Mouse (Mus musculus): ENCODE measurements around the gene Lyar. TPM values are rescaled to one million over a fixed set of nuclear protein-coding genes. Genes with fewer than 3 reads are reported as not detected.

Gene Lyar
- polyA plus RNA-seq, 1 experiment from 2014 or later, result 36.4 TPM

DNA sequence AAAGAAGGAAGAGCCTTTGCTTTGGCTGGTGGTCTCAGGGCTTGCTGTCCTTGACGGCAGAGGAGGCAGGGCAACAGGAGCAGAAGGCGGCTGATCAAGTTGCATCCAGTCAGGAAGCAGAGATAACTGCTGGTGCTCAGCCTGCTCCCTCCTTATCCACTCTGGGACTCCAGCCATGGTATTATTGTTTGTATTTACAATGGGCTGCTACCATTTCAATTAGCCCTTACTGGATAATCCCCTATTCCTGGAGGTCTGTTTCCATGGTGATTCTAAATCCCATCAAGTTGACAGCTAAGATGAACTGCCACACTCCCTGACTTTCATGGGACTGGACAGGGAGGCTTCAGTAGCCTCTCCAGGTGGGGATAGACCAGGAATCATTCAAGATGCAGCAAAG lies 25.3 kb upstream of the Lyar start:
- H3K27me3 ChIP-seq (replicated peaks; ENCODE audit: insufficient read depth, low read length), result no peaks in the 10 kb centered on the region
- DNase-seq (ENCODE audit: low spot score), result no peak
- H3K27ac ChIP-seq (ENCODE audit: low read length), result no peak overlapping the region
- no peaks in the 10 kb centered on the region for H3K36me3 ChIP-seq (ENCODE audit: insufficient read depth, low read length)
- 43% methylated on average over 2 of the region's 2 CpGs for WGBS
- H3K9me3 ChIP-seq (ENCODE audit: low read length), result no peaks in the 10 kb centered on the region
- no peak for ATAC-seq
- H3K4me3 ChIP-seq (ENCODE audit: low read depth, low read length), result no peak overlapping the region
- no peak overlapping the region for H3K9ac ChIP-seq (replicated peaks; ENCODE audit: low read depth)
- TF ChIP-seq CTCF (IDR thresholded peaks at IDR 0.05), result no peak
- TF ChIP-seq EP300 (IDR thresholded peaks at IDR 0.05), result no peak
- no peak overlapping the region for H3K4me2 ChIP-seq (replicated peaks; ENCODE audit: low read depth, low read length)
- H3K4me1 ChIP-seq (ENCODE audit: insufficient read depth, low read depth, low read length), result no peaks in the 10 kb centered on the region

- Histone ChIP-seq H3K4me3 (ENCODE audit: low read depth, low read length) (no peak overlapping the region), H3K4me2 (replicated peaks; ENCODE audit: low read depth, low read length) (no peak overlapping the region), H3K27ac (ENCODE audit: low read length) (no peak overlapping the region), H3K27me3 (replicated peaks; ENCODE audit: insufficient read depth, low read length) (no peaks in the 10 kb centered on the region), H3K9ac (replicated peaks; ENCODE audit: low read depth) (no peak overlapping the region), H3K4me1 (ENCODE audit: insufficient read depth, low read depth, low read length) (no peaks in the 10 kb centered on the region), H3K36me3 (ENCODE audit: insufficient read depth, low read length) (0 out of 2 replicates have a peak, but pooled peaks cover 7% of the 10 kb centered on the region), H3K9me3 (ENCODE audit: low read length) (no peaks in the 10 kb centered on the region)
- TF ChIP-seq EP300 (IDR thresholded peaks at IDR 0.05) (no peak), CTCF (IDR thresholded peaks at IDR 0.05) (no peak)
- DNase-seq (ENCODE audit: low spot score) (no peak), ATAC-seq (no peak)
These were observed 24.3 kb upstream of the Lyar start for GRCm38 (mm10) chr5:38195941-38196340.

GRCm38 (mm10) chr5:38196821-38197481 lies 23.3 kb upstream of the Lyar start:
- no peak overlapping the region for H3K27ac ChIP-seq (ENCODE audit: low read length)
- H3K9ac ChIP-seq (replicated peaks; ENCODE audit: low read depth), result no peak overlapping the region
- H3K4me2 ChIP-seq (replicated peaks; ENCODE audit: low read depth, low read length), result no peak overlapping the region
- no peaks in the 10 kb centered on the region for H3K9me3 ChIP-seq (ENCODE audit: low read length)
- no peak for DNase-seq (ENCODE audit: low spot score)
- no peak overlapping the region for H3K4me3 ChIP-seq (ENCODE audit: low read depth, low read length)
- H3K4me1 ChIP-seq (ENCODE audit: insufficient read depth, low read depth, low read length), result no peaks in the 10 kb centered on the region
- TF ChIP-seq EP300 (IDR thresholded peaks at IDR 0.05), result no peak
- H3K36me3 ChIP-seq (ENCODE audit: insufficient read depth, low read length), result 0 out of 2 replicates have a peak, but pooled peaks cover 15% of the 10 kb centered on the region
- WGBS, result 67% methylated on average over 5 of the region's 5 CpGs
- H3K27me3 ChIP-seq (replicated peaks; ENCODE audit: insufficient read depth, low read length), result no peaks in the 10 kb centered on the region
- ATAC-seq, result no peak

- 17% methylated on average over 7 of the region's 7 CpGs for WGBS
- 0 out of 2 replicates have a peak, but pooled peaks have one; percentile 47 for ATAC-seq
- Histone ChIP-seq H3K9ac (replicated peaks; ENCODE audit: low read depth) (no peak overlapping the region), H3K27me3 (replicated peaks; ENCODE audit: insufficient read depth, low read length) (no peaks in the 10 kb centered on the region), H3K4me1 (ENCODE audit: insufficient read depth, low read depth, low read length) (no peaks in the 10 kb centered on the region), H3K9me3 (ENCODE audit: low read length) (no peaks in the 10 kb centered on the region), H3K36me3 (ENCODE audit: insufficient read depth, low read length) (0 out of 2 replicates have a peak, but pooled peaks cover 15% of the 10 kb centered on the region), H3K27ac (ENCODE audit: low read length) (no peak overlapping the region), H3K4me3 (ENCODE audit: low read depth, low read length) (no peak overlapping the region), H3K4me2 (replicated peaks; ENCODE audit: low read depth, low read length) (no peak overlapping the region)
- peak; percentile 92 for TF ChIP-seq CTCF (IDR thresholded peaks at IDR 0.05)
- no peak for TF ChIP-seq EP300 (IDR thresholded peaks at IDR 0.05)
- peak; percentile 74 for DNase-seq (ENCODE audit: low spot score)
These were observed 22.8 kb upstream of the Lyar start for GRCm38 (mm10) chr5:38197482-38197823.

GRCm38 (mm10) chr5:38199686-38200085 lies 20.6 kb upstream of the Lyar start:
- Histone ChIP-seq H3K27ac (ENCODE audit: low read length) (no peak overlapping the region), H3K9ac (replicated peaks; ENCODE audit: low read depth) (no peak overlapping the region), H3K36me3 (ENCODE audit: insufficient read depth, low read length) (0 out of 2 replicates have a peak, but pooled peaks cover 15% of the 10 kb centered on the region), H3K4me1 (ENCODE audit: insufficient read depth, low read depth, low read length) (no peaks in the 10 kb centered on the region), H3K9me3 (ENCODE audit: low read length) (no peaks in the 10 kb centered on the region), H3K27me3 (replicated peaks; ENCODE audit: insufficient read depth, low read length) (no peaks in the 10 kb centered on the region), H3K4me3 (ENCODE audit: low read depth, low read length) (no peak overlapping the region), H3K4me2 (replicated peaks; ENCODE audit: low read depth, low read length) (no peak overlapping the region)
- no peak for TF ChIP-seq CTCF (IDR thresholded peaks at IDR 0.05)
- TF ChIP-seq EP300 (IDR thresholded peaks at IDR 0.05), result no peak
- ATAC-seq (no peak), DNase-seq (ENCODE audit: low spot score) (no peak)
- WGBS, result 88% methylated on average over 2 of the region's 2 CpGs

GRCm38 (mm10) chr5:38205303-38205726 lies 15.0 kb upstream of the Lyar start:
- Histone ChIP-seq H3K27ac (ENCODE audit: low read length) (no peak overlapping the region), H3K4me1 (ENCODE audit: insufficient read depth, low read depth, low read length) (no peaks in the 10 kb centered on the region), H3K36me3 (ENCODE audit: insufficient read depth, low read length) (peaks cover 14% of the 10 kb centered on the region; the same call in 1 of the 2 replicates), H3K9ac (replicated peaks; ENCODE audit: low read depth) (no peak overlapping the region), H3K4me3 (ENCODE audit: low read depth, low read length) (no peak overlapping the region), H3K9me3 (ENCODE audit: low read length) (no peaks in the 10 kb centered on the region), H3K4me2 (replicated peaks; ENCODE audit: low read depth, low read length) (no peak overlapping the region), H3K27me3 (replicated peaks; ENCODE audit: insufficient read depth, low read length) (no peaks in the 10 kb centered on the region)
- TF ChIP-seq EP300 (IDR thresholded peaks at IDR 0.05) (no peak), CTCF (IDR thresholded peaks at IDR 0.05) (no peak)
- WGBS, result 77% methylated on average over 7 of the region's 7 CpGs
- DNase-seq (ENCODE audit: low spot score) (no peak), ATAC-seq (no peak)

All from lung, postnatal 0 days (tissue).